Mouse (Mus musculus) cerebellum, adult 8-10 months (tissue): ENCODE data around the gene Plcl1.
"Not testable (repeated sequence)": the region's sequence is repeated elsewhere in the genome, so short reads cannot be mapped to it uniquely, and the experiment has no call there.

Experiments
- DNase-seq: peaks from one replicate; pipeline ENCODE4 v3.0.0; 2022

Plcl1 gene

GRCm38 (mm10) chr1:55445043-55445688, 39.4 kb downstream of the Plcl1 start:
- no peak for DNase-seq

GRCm38 (mm10) chr1:55445689-55446044, 39.9 kb downstream of the Plcl1 start:
- DNase-seq, result no peak

- no peak for DNase-seq
Observed at GRCm38 (mm10) chr1:55446273-55446672, 40.6 kb downstream of the Plcl1 start.

DNA sequence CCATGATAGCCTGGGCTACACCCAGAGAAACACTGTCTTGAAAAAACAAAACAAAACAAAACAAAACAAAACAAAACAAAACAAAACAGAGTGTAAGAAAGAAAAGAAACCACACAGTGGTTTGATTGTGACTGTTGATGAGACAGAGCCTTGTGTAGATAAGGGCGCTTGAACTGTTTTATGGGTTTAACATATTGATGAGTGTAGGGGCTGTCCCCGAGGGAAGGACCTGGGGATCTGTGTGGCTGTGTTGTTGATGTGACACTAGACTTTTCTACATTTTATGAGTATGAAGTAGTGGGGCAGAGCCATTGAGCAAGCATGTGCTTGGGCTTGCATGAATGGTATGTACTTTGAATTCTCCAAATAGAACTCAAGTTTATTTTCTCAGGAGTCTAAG, 41.2 kb downstream of the Plcl1 start:
- DNase-seq, result no peak

- DNase-seq, result no peak
Observed at GRCm38 (mm10) chr1:55447661-55448060, 41.9 kb downstream of the Plcl1 start.

DNA sequence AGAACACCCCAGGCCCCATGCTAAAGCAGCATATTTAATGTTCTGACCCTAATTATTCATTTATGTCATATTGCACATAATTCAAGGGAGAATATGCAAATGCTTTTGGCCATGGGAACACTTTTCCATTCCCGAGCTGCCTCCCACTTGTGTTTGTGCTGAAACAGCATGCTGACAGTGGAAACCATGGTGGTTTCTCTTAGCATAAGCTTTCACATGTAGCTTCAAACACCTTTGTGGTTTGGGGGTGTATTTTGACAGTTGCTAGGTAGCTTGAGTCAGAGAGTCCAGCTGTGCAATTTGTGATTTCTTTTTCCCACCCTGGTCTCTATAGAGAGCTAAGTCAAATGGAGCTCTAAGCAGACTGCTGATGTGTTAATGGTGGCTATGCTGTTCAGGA, 42.4 kb downstream of the Plcl1 start:
- no peak for DNase-seq

GRCm38 (mm10) chr1:55449779-55450178, 44.1 kb downstream of the Plcl1 start:
- DNase-seq, result no peak

- DNase-seq, result no peak
Observed at GRCm38 (mm10) chr1:55454119-55454518, 48.4 kb downstream of the Plcl1 start.

- DNase-seq, result no peak
Observed at GRCm38 (mm10) chr1:55462301-55462700, 56.6 kb downstream of the Plcl1 start.

GRCm38 (mm10) chr1:55473756-55474155, 68.0 kb downstream of the Plcl1 start:
- no peak for DNase-seq

DNA sequence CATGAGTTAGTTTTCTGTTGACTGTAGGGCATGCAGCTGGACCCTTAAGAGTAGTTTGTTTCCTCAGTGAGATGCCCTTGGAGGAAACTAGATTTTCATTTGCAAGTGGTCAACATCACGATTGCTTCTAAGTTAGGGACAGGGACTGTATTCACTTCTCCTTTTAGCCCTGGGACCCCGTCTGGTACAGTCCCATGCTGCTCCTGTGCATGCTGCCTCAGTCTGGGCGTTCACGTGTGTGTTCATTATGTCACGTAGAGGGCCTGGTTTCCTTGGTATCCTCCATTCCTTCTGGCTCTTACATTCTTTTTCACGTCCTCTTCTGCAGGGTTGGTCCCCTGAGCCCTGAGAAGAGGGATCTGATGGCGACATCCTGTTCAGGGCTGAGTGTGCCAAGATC, 69.3 kb downstream of the Plcl1 start:
- DNase-seq, result no peak

- DNase-seq, result not testable (repeated sequence)
Observed at GRCm38 (mm10) chr1:55487371-55487770, 81.7 kb downstream of the Plcl1 start.

- no peak for DNase-seq
Observed at GRCm38 (mm10) chr1:55488261-55488660, 82.5 kb downstream of the Plcl1 start.

- peak; percentile 17 for DNase-seq
Observed at GRCm38 (mm10) chr1:55489355-55489754, 83.6 kb downstream of the Plcl1 start.

DNA sequence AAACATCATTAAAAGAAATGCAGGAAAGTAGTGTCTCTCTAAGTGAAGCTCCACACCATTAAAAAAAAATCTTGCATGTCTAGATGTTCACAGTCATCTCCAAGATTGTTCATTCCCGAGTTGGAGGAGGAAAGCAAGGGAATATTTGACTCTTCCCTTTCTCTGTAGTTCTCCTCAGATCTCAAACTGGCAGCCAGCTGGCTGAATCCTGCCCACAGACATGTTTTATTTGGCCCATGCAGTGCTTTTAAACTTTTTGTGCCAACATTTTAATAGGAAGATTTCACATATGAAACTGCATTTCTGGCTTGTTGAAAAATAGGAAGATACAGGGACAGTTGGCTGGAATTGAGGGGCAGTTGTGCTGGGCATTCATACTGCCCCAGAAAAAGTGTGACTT, 94.2 kb downstream of the Plcl1 start:
- DNase-seq, result no peak

- no peak for DNase-seq
Observed at GRCm38 (mm10) chr1:55500981-55501682, 95.4 kb downstream of the Plcl1 start.

- DNase-seq, result no peak
Observed at GRCm38 (mm10) chr1:55505811-55506210, 100.1 kb downstream of the Plcl1 start.

DNA sequence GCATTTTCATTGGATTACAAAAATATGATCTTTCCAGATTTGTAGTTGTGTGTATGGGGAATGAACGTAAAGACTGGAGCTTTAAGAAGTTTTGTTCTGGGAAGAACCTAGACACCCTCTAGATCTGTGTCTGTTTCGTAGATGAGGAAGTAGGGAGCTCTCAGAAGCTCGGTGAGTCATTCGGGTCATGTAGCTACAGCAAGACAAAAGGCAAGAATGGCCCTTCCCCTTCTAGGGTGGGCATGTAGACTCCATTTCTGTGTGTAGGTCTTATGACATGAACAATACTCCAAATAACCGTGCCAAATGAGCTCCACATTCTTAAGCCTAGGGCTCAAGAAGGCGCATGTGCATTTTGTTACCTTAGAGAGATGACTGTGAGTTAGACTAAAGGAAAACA, 101.3 kb downstream of the Plcl1 start:
- no peak for DNase-seq

DNA sequence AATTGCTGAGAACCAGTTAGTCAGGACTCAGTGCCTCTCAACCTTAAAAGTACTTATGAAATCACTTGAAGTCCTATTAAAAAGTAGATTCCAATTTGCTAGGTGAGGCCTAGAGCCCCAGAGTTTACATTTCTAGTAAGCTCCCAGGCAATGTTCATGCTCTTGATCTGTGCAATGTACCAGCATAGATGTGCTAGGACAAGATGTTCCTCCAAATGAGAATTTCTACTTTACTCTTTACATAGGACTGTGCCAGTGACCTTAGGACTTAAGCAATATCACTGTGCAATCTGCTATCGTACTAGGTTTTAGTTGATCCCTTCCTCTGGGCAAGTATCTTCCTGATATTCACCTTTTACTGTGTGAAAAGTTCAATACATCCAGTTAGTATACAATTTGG, 103.9 kb downstream of the Plcl1 start:
- DNase-seq, result no peak

DNA sequence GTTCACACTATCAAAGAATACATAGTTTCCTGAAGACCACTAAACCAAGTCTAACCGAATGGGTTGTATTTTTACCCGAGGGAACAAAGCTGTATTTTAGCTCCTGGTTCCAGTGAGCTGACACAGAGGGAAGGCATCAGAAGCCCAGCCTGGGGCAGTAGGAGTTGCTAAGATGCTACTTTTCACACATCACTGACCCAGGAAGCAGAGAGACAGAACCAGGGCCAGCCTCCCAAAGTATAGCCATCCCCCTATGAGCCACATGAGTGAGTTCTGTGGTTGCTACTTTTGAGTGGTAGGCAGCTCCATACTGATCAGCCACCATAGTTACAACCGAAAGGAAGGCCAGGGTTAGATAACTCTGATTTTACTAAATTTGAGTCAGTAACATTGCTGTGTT, 106.4 kb downstream of the Plcl1 start:
- no peak for DNase-seq

DNA sequence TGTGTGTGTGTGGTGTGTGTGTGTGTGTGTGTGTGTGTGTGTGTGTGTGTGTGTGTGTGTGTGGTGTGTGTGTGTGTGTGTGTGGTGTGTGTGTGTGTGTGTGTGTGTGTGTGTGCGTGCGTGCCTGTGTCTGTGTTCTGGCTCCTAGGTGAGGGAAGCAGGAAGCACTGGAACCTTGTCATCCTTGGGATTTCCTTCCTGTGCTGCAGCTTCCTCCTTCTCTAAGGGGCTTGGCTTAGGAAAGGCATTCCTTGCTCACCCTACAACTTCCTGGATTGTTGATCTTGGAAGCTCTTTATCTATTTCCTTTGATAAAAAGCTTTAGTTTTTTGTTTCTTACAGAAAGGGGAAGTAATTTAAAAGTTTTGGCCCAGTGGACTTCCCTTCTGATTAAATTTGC, 107.1 kb downstream of the Plcl1 start:
- DNase-seq, result not testable (repeated sequence)

- no peak for DNase-seq
Observed at GRCm38 (mm10) chr1:55517182-55517581, 111.5 kb downstream of the Plcl1 start.

GRCm38 (mm10) chr1:55523966-55524365, 118.2 kb downstream of the Plcl1 start:
- DNase-seq, result no peak

DNA sequence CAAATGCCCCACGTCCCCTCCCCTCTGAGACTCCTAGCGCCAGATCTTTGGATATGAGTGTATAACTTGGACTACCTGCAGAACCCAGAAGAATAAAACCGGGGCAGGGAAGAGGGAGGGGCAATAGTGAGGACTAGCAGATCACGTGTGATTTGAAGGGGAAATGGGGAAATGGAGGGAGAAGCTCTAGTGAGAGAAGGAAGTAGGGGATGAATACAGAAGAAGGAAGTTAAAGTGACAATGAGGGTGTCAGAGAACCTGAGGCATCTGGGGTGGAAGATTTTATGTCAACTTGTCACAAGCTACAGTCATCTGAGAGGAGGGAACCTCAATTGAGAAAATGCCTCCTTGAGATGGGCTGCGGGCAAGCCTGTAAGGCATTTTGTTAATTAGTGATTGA, 119.4 kb downstream of the Plcl1 start:
- DNase-seq, result no peak

- no peak for DNase-seq
Observed at GRCm38 (mm10) chr1:55525748-55526147, 120.0 kb downstream of the Plcl1 start.
